Mouse (Mus musculus) ES-E14 (cell line): ENCODE data around the gene Man1c1. TPM values are rescaled to one million over a fixed set of nuclear protein-coding genes. Genes with fewer than 3 reads are reported as not detected.
A peak's percentile ranks its signal among the peaks of the same experiment; 100 is the strongest.

Experiments used
- DNase-seq: peaks from one replicate; pipeline ENCODE4 v3.0.0-alpha.2; 2013; ENCODE audit warnings: low read depth, low spot score
- H3K27ac ChIP-seq: 2 replicates; pipeline ENCODE4 v1.5.1; 2012; ENCODE audit warnings: low read depth, mild to moderate bottlenecking, low read length, moderate library complexity, mixed read lengths; ENCODE audit not compliant: poor library complexity, insufficient read depth, severe bottlenecking
- H3K36me3 ChIP-seq: 2 replicates; pipeline ENCODE4 v1.6.1; 2012; ENCODE audit warnings: mild to moderate bottlenecking, low read length, moderate library complexity, mixed read lengths; ENCODE audit not compliant: control insufficient read depth, poor library complexity, insufficient read depth, severe bottlenecking
- H3K4me1 ChIP-seq, 2 experiments: fragments of 150-350 bp in 1 of 2; sonication (generic) in 1 of 2; 2 replicates each; pipeline ENCODE4 v1.6.1; 2012; ENCODE audit warnings: low read length in 2 of 2, mild to moderate bottlenecking in 1 of 2, mixed read lengths in 1 of 2; ENCODE audit not compliant: control insufficient read depth in 2 of 2, insufficient read depth in 2 of 2, poor library complexity in 1 of 2
- H3K4me3 ChIP-seq, 2 experiments: fragments of 150-350 bp in 1 of 2; sonication (generic) in 1 of 2; 2 replicates each; pipeline ENCODE4 v1.5.1; 2012; ENCODE audit warnings: low read length in 2 of 2, low read depth in 1 of 2, mild to moderate bottlenecking in 1 of 2, mixed read lengths in 1 of 2; ENCODE audit not compliant: insufficient read depth in 1 of 2, poor library complexity in 1 of 2, severe bottlenecking in 1 of 2
- H3K9ac ChIP-seq: 2 replicates; pipeline ENCODE4 v1.6.1; 2012; ENCODE audit warnings: low read depth, mild to moderate bottlenecking, low read length, mixed read lengths; ENCODE audit not compliant: poor library complexity, insufficient read depth, severe bottlenecking
- H3K9me3 ChIP-seq: fragments of 150-350 bp; sonication (generic); 2 replicates; pipeline ENCODE4 v1.6.1; 2012; ENCODE audit warnings: low read depth, mild to moderate bottlenecking, low read length; ENCODE audit not compliant: control insufficient read depth, insufficient read depth
- CHD2 ChIP-seq: IDR thresholded peaks from 2 replicates; pipeline ENCODE4 v1.6.1; 2014; ENCODE audit warnings: mild to moderate bottlenecking, low read depth, low read length, inconsistent platforms
- HCFC1 ChIP-seq: IDR thresholded peaks from 2 replicates; pipeline ENCODE4 v1.6.1; 2012; ENCODE audit warnings: low read length, inconsistent platforms, borderline replicate concordance; ENCODE audit not compliant: insufficient read depth
- MAFK ChIP-seq: IDR thresholded peaks from 2 replicates; pipeline ENCODE4 v1.6.1; 2014; ENCODE audit warnings: mild to moderate bottlenecking, low read depth, low read length, inconsistent platforms; ENCODE audit not compliant: insufficient read depth
- ZC3H11A ChIP-seq: IDR thresholded peaks from 2 replicates; pipeline ENCODE4 v1.6.1; 2012; ENCODE audit warnings: low read depth, mild to moderate bottlenecking, inconsistent platforms, low read length, borderline replicate concordance
- ZNF384 ChIP-seq: IDR thresholded peaks from 2 replicates; pipeline ENCODE4 v1.6.1; 2012; ENCODE audit warnings: low read depth, low read length, inconsistent platforms
- in situ Hi-C, 2 experiments: fragments of 600-800 bp; cut with MboI; formaldehyde crosslinking; loops; one replicate each; pipeline ENCODE4 v1.15.1; 2025; ENCODE audit warnings: low sequenced_read_pairs in 2 of 2, inconsistent platforms in 1 of 2; ENCODE audit not compliant: unreplicated experiment in 2 of 2
- total RNA-seq: library from RNA; depleted of rRNA; stranded (reverse); fragments of 300-350 nt; gene quantifications from 2 replicates; pipeline ENCODE4 v1.2.3, GENCODE M21; 2012

Gene Man1c1
- total RNA-seq, 1 experiment = 6.1 TPM

DNA sequence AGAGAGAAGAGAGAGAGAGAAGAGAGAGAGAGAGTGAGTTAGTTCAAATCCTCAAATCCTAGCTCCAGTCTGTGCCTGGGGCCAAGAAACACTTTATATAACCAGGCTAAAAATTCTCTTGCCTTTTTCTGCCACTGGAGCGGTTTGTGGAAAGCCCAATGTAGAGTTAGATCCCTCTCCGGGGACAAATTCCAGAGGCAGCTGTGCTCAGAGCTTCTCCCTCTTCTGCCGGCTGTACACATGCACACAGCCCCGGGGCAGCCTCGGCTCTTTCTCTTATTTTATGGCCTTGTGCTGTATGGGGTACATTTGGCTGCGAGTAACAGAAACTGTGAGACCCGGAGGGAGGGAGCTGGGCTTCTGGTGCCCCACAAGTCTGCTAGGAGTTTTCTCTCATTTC lies 32.1 kb upstream of the Man1c1 start:
- no peak for TF ChIP-seq ZC3H11A
- no peak for TF ChIP-seq ZNF384
- no peak for TF ChIP-seq MAFK
- TF ChIP-seq CHD2 = no peak
- TF ChIP-seq HCFC1 = no peak
- Histone ChIP-seq H3K4me3 (no peak overlapping the region), H3K9ac (no peak overlapping the region), H3K27ac (no peak overlapping the region), H3K4me1 (peaks cover 4 to 36% of the 10 kb centered on the region in 2 experiments; a peak in 3 of 4 replicates), H3K36me3 (no peaks in the 10 kb centered on the region), H3K9me3 (no peaks in the 10 kb centered on the region)
- no peak for DNase-seq
- in situ Hi-C loops = no loop called here

DNA sequence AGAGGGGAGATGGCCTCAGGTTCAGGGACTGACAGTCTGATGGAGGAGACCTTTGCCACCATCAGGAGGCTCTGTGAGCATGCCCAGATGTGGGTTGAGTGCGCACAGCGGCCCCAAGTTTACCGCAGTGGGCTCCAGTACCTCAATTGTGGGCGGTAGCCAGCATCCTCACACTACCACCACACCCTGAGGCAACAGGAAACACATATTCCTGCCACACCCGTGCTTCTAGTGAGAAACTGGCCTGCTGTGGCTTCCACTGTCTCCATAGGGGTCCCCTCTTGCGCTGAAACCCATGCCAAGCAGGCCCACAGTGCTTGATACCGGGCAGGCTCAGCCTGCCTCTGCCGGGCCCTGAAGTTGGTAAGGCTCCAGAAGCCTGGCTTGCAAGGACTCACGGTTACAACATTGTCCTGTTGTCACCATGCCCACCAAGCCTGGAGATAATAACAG lies 30.6 kb upstream of the Man1c1 start:
- TF ChIP-seq ZC3H11A (no peak), HCFC1 (0 out of 2 replicates have a peak, but pooled peaks have one; percentile 13)
- Histone ChIP-seq H3K27ac (peak overlapping the region; percentile 76), H3K36me3 (no peaks in the 10 kb centered on the region), H3K9ac (peak overlapping the region; percentile 13), H3K4me3 (peak overlapping the region; percentile 3 to 10; a peak in 2 of 4 replicates), H3K9me3 (no peaks in the 10 kb centered on the region), H3K4me1 (peaks cover 8 to 40% of the 10 kb centered on the region in 2 experiments)
- in situ Hi-C loops = no loop called here
- DNase-seq = no peak

DNA sequence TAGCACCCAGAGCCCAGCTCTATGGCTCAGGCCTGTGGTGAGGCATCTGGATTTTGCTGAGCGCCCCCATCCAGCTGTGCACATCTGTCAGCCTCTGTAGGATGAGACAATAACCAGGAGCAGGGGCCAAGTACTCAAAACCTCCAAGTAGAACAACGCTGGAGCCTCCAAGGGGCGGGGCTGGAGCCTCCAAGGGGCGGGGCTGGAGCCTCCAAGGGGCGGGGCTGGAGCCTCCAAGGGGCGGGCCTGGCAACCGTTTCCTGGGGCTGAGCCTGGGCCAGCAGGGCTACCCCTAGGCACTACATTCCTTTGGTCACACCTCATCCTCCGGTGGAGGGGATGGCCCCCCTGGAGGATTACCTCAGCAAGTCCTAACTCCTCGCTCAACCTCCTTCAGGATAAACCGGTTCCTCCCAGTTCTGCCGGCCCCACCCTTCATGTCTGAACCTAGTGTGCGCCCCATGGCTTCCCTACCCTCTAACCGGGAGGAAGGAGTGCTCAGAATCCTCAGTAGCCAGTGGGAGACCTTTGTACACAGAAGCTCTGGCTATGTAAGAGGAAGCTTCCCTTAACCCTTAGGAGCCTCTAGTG lies 30.0 kb upstream of the Man1c1 start:
- TF ChIP-seq CHD2 (no peak), ZC3H11A (no peak), HCFC1 (no peak), ZNF384 (no peak), MAFK (no peak)
- Histone ChIP-seq H3K27ac (peak overlapping the region; percentile 76), H3K9me3 (no peaks in the 10 kb centered on the region), H3K36me3 (no peaks in the 10 kb centered on the region), H3K9ac (peak overlapping the region; percentile 13), H3K4me1 (peaks cover 8 to 45% of the 10 kb centered on the region in 2 experiments), H3K4me3 (peak overlapping the region; percentile 3 to 17; a peak in 3 of 4 replicates)
- in situ Hi-C loops = no loop called here
- peak; percentile 86 for DNase-seq

DNA sequence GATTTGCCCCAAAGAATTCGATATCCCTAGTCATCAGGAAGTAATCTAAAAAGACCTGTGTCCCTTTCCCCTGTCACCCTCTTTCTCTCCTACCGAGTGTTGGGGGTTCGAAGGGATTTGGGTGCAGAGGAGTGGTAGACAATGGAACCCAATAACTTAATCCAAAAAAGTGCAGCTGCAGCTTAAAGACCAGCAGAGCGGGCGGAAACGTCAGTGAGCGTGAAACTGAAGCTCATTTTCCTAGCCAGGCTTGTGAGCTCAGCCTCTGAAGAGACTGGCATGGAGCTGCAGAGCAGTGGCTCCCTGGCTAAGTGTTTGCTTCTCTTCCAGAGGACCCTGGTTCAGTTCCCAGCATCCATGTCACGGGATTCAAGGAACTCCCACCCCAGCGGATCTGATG lies 29.3 kb upstream of the Man1c1 start:
- H3K36me3 ChIP-seq = no peaks in the 10 kb centered on the region
- no peak overlapping the region for H3K9ac ChIP-seq
- no peak overlapping the region for H3K27ac ChIP-seq
- H3K9me3 ChIP-seq = no peaks in the 10 kb centered on the region
- TF ChIP-seq ZNF384 (no peak), MAFK (no peak), HCFC1 (no peak), CHD2 (no peak), ZC3H11A (no peak)
- no peak for DNase-seq
- in situ Hi-C loops = no loop called here
- H3K4me1 ChIP-seq = peaks cover 8 to 45% of the 10 kb centered on the region in 2 experiments
- no peak overlapping the region for H3K4me3 ChIP-seq
